Comparison of ENCODE assay signal across 8 mouse cellular contexts in genomic region chr12:112660576-112661326, GRCm38 (mm10). TPM values are rescaled to one million over a fixed set of nuclear protein-coding genes. Genes with fewer than 3 reads are reported as not detected.
DNase-seq lines count a peak whose midpoint lies in the region; ATAC-seq lines count a peak whose summit lies in the region.

No protein-coding gene starts in this region.

- no peaks in the 10 kb centered on the region for H3K9me3 ChIP-seq in forebrain, embryonic 16.5 days (ENCODE audit: control insufficient read depth, low read length)

- H3K27ac ChIP-seq in forebrain, embryonic 16.5 days (ENCODE audit: low read length), result peak overlapping the region; percentile 63

- no peak overlapping the region for H3K4me3 ChIP-seq in forebrain, embryonic 16.5 days (replicated peaks; ENCODE audit: low read length)

- H3K4me1 ChIP-seq in forebrain, embryonic 16.5 days (replicated peaks; ENCODE audit: control insufficient read depth, insufficient read depth, low read length), result peaks cover 56% of the 10 kb centered on the region

- no peak overlapping the region for H3K4me2 ChIP-seq in forebrain, embryonic 16.5 days (ENCODE audit: low read length)

- H3K9ac ChIP-seq in forebrain, embryonic 16.5 days (replicated peaks; ENCODE audit: low read depth, low read length), result peak overlapping the region; percentile 35; the same call in 1 of the 2 replicates

- peak; percentile 70 for DNase-seq in heart, postnatal 4 days
- DNase-seq in heart, postnatal 36 days, result no peak
- peak; percentile 73 for DNase-seq in embryo, embryonic 10 days (ENCODE audit: low spot score)
- DNase-seq in lung, postnatal 14 days, result peak; percentile 67
- no peak for DNase-seq in layer of hippocampus, postnatal 36 days
- no peak for DNase-seq in urinary bladder, adult 18-20 months (ENCODE audit: low spot score in 2 of 2)

- intact Hi-C loops in heart, postnatal 36 days (cut with DNase I), result no loop called here

- H3K36me3 ChIP-seq in forebrain, embryonic 16.5 days (ENCODE audit: control insufficient read depth, insufficient read depth), result peaks cover 33% of the 10 kb centered on the region

- ATAC-seq in forebrain, embryonic 16.5 days, result peak; percentile 49
- no peak for ATAC-seq in granulocyte monocyte progenitor cell, adult 5-6 weeks (replicated peaks; ENCODE audit: poor library complexity, severe bottlenecking)

- 27% methylated on average over 5 of the region's 5 CpGs for WGBS in forebrain, embryonic 16.5 days

- H3K27me3 ChIP-seq in forebrain, embryonic 16.5 days (replicated peaks; ENCODE audit: control insufficient read depth, insufficient read depth, low read length), result no peaks in the 10 kb centered on the region

RNA-seq across cellular contexts. Expression of gene Akt1, which starts 13.9 kb away (rescaled TPM):
- total RNA-seq in heart, postnatal 4 days (2021), result 100 to 1,000 TPM; 352 to 392 TPM
- total RNA-seq in heart, postnatal 36 days (2021), result 100 to 1,000 TPM; 184 to 212 TPM
- 56.9 and 57.1 TPM in 2 replicates for polyA plus RNA-seq in forebrain, embryonic 16.5 days (2015; fragmentation: Nextera tagmentation; extraction: Ambion mirVana)
- 118 and 134 TPM in 2 replicates for total RNA-seq in granulocyte monocyte progenitor cell, adult 5-6 weeks (2014; fragmentation: Nextera tagmentation)
- total RNA-seq in granulocyte monocyte progenitor cell, adult 5-6 weeks (2017), result 73.9 and 101 TPM in 2 replicates
- 100 to 1,000 TPM; 145 to 156 TPM for total RNA-seq in layer of hippocampus, postnatal 36 days (2021)

RNA-seq across cellular contexts. Expression of gene Siva1, which starts 16.3 kb away (rescaled TPM):
- 10 to 100 TPM; 39.9 to 43.2 TPM for total RNA-seq in heart, postnatal 4 days (2021)
- total RNA-seq in heart, postnatal 36 days (2021), result 10 to 100 TPM; 29.4 to 31.0 TPM
- 68.9 and 75.9 TPM in 2 replicates for polyA plus RNA-seq in forebrain, embryonic 16.5 days (2015; fragmentation: Nextera tagmentation; extraction: Ambion mirVana)
- 113 and 231 TPM in 2 replicates for total RNA-seq in granulocyte monocyte progenitor cell, adult 5-6 weeks (2014; fragmentation: Nextera tagmentation)
- 339 TPM in 2 replicates for total RNA-seq in granulocyte monocyte progenitor cell, adult 5-6 weeks (2017)
- 10 to 100 TPM; 20.2 to 24.0 TPM for total RNA-seq in layer of hippocampus, postnatal 36 days (2021)

RNA-seq across cellular contexts. Expression of gene Zbtb42, which starts 17.9 kb away (rescaled TPM):
- 10 to 100 TPM in 1 of 2 experiments, 1 to 10 TPM in 1; 10.0 to 10.1 TPM for total RNA-seq in heart, postnatal 4 days (2021)
- 1 to 10 TPM; 4.7 to 5.7 TPM for total RNA-seq in heart, postnatal 36 days (2021)
- polyA plus RNA-seq in forebrain, embryonic 16.5 days (2015; fragmentation: Nextera tagmentation; extraction: Ambion mirVana), result 0.65 and 0.92 TPM in 2 replicates
- 1.0 and 5.4 TPM in 2 replicates for total RNA-seq in granulocyte monocyte progenitor cell, adult 5-6 weeks (2014; fragmentation: Nextera tagmentation)
- 0.82 and 1.3 TPM in 2 replicates for total RNA-seq in granulocyte monocyte progenitor cell, adult 5-6 weeks (2017)
- under 1 TPM; 0.37 to 0.38 TPM for total RNA-seq in layer of hippocampus, postnatal 36 days (2021)

RNA-seq across cellular contexts. Expression of gene Adssl1, which starts 40.9 kb away (rescaled TPM):
- 100 to 1,000 TPM; 135 to 137 TPM for total RNA-seq in heart, postnatal 4 days (2021)
- 100 to 1,000 TPM; 162 to 165 TPM for total RNA-seq in heart, postnatal 36 days (2021)
- polyA plus RNA-seq in forebrain, embryonic 16.5 days (2015; fragmentation: Nextera tagmentation; extraction: Ambion mirVana), result 1.8 and 2.4 TPM in 2 replicates
- 128 and 139 TPM in 2 replicates for total RNA-seq in granulocyte monocyte progenitor cell, adult 5-6 weeks (2014; fragmentation: Nextera tagmentation)
- total RNA-seq in granulocyte monocyte progenitor cell, adult 5-6 weeks (2017), result 109 and 122 TPM in 2 replicates
- total RNA-seq in layer of hippocampus, postnatal 36 days (2021), result 10 to 100 TPM; 11.9 to 12.6 TPM

RNA-seq across cellular contexts. Expression of gene Cep170b, which starts 59.5 kb away (rescaled TPM):
- total RNA-seq in heart, postnatal 4 days (2021), result 10 to 100 TPM; 13.1 to 14.1 TPM
- 10 to 100 TPM in 1 of 2 experiments, 1 to 10 TPM in 1; 9.2 to 11.3 TPM for total RNA-seq in heart, postnatal 36 days (2021)
- 18.8 and 22.9 TPM in 2 replicates for polyA plus RNA-seq in forebrain, embryonic 16.5 days (2015; fragmentation: Nextera tagmentation; extraction: Ambion mirVana)
- total RNA-seq in granulocyte monocyte progenitor cell, adult 5-6 weeks (2014; fragmentation: Nextera tagmentation), result 1.6 and 9.2 TPM in 2 replicates
- 0.56 and 1.2 TPM in 2 replicates for total RNA-seq in granulocyte monocyte progenitor cell, adult 5-6 weeks (2017)
- 100 to 1,000 TPM; 171 to 189 TPM for total RNA-seq in layer of hippocampus, postnatal 36 days (2021)

Comparison
In these comparisons a context has a peak if more than half of its experiments do, and no peak if none do; other contexts are left out.
1. DNase-seq: peak in heart, postnatal 4 days (single experiment), embryo, embryonic 10 days (single experiment) and lung, postnatal 14 days (single experiment); none in heart, postnatal 36 days (0 of 2), layer of hippocampus, postnatal 36 days (0 of 2) and urinary bladder, adult 18-20 months (0 of 2).